Mouse (Mus musculus): ENCODE measurements around the gene Ceacam11.

- no peak for TF ChIP-seq CTCF (IDR thresholded peaks at IDR 0.05; ENCODE audit: low read depth, low read length)
- no peak for TF ChIP-seq POLR2A (IDR thresholded peaks at IDR 0.05; ENCODE audit: borderline replicate concordance, low read depth, low read length)
Observed at GRCm38 (mm10) chr7:17971824-17972223, at the start of gene Ceacam11.
